Mouse (Mus musculus): ENCODE measurements around the gene Mgat4d.
"Not testable (repeated sequence)": the region's sequence is repeated elsewhere in the genome, so short reads cannot be mapped to it uniquely, and the experiment has no call there.

Mgat4d gene

DNA sequence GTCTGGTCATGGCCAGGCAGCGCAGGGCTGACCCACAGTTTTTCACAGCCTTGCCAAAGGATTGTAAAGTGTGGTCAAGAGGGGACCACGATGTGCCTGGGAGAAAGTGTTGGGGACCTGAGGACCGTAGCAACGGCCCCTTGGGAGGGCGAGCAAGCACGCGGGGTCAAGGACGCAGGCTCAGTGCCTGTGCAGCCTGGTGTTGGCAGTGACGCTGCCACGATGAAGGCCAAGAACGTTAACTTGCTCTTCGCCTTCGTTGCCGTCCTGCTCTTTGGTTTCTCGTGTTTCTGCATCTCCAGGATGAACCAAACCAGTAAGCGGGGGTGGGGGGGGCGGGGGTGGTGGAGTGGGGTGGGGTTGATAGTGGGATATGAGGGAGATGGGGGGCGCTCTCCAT, at the start of gene Mgat4d:
Gene Mgat4d, plus strand, starts transcription at position 209 of the 400 bp plus-strand sequence.
- DNase-seq (ENCODE audit: low spot score) = no peak

GRCm38 (mm10) chr8:83300135-83300534, 48.1 kb upstream of the Mgat4d start:
- DNase-seq (ENCODE audit: low spot score) = no peak

- no peak for DNase-seq (ENCODE audit: low spot score)
These were observed 43.3 kb upstream of the Mgat4d start for GRCm38 (mm10) chr8:83304946-83305345.

DNA sequence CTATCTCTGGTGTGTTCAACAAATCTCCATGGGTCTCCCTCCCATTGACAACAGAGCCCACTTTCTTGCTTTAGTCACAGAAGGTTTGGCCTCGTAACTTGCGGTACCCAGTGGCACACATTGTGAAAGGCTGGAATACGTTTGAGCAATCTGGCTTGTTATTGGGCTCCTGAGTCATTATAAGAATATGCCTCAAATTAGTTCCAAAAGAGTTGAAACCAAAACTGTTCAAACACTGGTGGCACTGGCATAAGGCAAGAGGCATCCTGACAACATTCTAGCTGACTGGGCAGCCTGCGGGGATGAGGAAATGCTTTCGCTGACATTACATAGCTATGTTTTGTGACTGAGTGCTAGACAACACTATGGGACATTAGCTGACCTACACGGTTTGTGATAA, 38.4 kb upstream of the Mgat4d start:
- DNase-seq (ENCODE audit: low spot score) = no peak

DNA sequence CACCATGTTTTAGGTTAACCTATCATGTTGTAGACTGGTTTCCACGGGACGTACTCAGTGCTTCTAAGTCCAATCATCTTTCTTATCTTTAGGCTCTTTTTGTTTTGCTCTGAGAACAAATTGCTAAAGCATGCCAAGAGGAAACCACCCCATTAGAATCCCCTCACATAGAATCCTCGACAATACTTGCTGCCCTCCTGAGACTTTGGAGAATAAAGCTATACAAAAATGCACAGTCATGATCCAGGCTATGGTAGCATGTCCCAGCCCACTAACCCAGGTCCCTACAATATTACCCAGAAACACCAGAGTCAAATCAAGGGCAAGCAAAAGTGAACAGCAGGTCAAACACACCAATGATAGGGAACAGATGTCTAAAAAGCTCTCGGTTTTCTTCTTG, 33.2 kb upstream of the Mgat4d start:
- DNase-seq (ENCODE audit: low spot score) = not testable (repeated sequence)

GRCm38 (mm10) chr8:83315691-83316090, 32.6 kb upstream of the Mgat4d start:
- no peak for DNase-seq (ENCODE audit: low spot score)

GRCm38 (mm10) chr8:83320543-83320942, 27.7 kb upstream of the Mgat4d start:
- no peak for DNase-seq (ENCODE audit: low spot score)

GRCm38 (mm10) chr8:83322374-83322773, 25.9 kb upstream of the Mgat4d start:
- DNase-seq (ENCODE audit: low spot score) = no peak

- DNase-seq (ENCODE audit: low spot score) = no peak
These were observed 25.2 kb upstream of the Mgat4d start for GRCm38 (mm10) chr8:83323056-83323455.

DNA sequence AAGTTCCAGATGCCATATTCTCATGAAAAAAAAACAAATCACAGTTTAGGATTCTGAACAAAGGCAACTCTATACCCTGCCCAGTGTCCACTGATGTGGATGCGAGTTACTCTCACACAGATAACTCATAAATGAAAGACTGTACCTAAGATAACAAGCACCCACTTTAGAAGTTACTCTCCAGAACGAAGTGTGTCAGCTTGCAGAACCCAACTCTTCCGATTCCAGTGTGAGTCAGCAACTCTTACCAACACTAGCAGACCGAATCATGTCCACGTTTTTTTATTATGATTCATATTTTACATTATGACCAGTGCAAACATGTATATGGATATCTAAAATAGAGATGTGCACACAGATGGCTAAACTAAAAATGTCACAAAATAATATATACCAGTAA, 20.4 kb upstream of the Mgat4d start:
- DNase-seq (ENCODE audit: low spot score) = no peak

DNA sequence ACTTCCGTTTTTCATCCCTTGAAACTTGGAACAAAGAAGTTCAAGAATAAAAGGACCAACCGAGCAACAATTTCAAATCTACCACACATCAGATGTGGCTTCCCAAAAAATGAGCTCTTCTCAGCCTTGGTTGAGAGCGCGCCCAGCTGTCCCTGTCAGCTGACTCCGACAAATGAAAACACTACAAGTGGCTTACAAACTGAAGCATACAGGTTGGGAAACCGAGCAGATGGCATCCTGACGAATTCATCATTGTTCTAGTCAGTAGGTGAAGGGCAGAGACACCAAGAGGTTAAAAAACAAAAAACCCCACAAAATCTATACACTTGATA, 16.7 kb upstream of the Mgat4d start:
- DNase-seq (ENCODE audit: low spot score) = no peak

DNA sequence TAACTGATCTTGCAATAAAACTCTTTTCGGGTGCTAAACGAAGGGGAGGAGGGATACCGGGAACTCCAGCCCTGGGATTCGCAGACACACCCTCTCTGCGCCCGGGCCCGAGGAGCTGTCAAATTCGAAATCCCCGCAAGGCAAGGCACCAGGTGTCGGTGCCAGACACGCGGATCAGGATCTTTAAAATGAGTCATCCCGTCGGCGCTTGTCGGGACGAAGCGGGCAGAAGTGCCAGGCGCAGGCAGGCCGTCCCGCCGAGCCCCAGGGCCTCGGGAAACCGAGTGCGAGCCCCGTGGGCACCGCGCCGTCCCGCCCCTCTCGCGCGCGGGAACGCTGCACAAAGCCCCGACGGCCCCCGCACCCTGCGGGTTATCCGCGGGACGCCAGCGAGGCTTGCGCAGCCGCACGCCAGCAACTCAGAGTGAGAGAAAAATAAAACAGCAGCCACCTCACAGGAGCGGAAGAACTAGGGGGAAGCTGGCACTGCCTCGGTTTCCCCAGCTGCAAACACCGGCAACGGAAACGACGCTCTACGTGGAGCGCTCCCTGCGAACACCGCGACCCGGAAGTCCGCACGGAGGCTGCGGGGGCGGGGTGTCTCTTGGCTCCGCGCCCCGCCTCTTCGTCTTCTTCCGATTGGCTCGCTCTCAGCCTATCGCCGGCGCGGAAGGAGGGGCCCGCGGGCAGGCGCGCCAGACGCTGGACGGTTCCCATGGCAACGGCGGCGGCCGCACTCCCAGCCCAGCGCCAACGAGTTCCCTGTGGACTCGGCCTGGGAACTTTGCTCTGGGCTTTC, 16.2 kb upstream of the Mgat4d start, which contains the start of gene Elmod2:
Gene Elmod2, minus strand, starts transcription at position 588 of the 799 bp plus-strand sequence.
- peak; percentile 92 for DNase-seq (ENCODE audit: low spot score)

DNA sequence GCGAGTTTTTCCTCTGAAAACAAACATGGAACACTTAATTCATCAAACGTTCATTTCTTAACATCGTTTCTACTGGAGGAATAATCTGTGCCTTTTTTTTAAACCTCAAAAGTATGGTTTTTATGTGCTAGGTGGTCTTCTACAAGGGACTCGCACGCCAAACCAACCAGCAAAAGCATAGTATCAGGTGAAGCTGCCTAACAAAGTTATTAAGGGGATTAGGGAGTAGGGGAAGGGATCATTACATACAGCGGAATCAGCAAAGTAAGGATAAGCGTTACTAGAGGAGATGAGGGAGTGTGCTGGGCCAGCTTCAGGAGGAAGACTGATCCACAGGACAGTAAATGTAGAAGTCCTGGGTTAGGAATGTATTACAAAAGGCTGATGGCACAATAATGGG, 15.4 kb upstream of the Mgat4d start:
- no peak for DNase-seq (ENCODE audit: low spot score)

DNA sequence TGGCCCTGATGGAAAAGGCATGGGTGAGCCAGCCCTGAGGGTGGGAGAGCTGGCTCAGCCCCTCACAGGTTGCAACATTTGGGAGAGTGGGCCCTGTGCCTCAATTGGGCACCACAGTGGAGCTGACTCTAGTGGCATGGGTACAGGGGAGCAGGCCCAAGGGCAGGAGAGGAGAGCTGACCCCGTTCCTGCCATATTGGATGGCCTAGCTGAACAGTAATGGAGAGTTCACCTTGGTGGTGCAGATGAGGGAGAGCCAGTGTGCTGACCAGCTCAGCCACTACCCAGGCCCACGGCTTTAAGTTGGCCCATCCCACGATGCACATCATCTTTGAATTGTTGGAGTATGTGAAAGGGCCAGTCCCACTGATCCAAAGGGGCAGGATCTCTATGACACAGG, 6.2 kb upstream of the Mgat4d start:
- no peak for DNase-seq (ENCODE audit: low spot score)

DNA sequence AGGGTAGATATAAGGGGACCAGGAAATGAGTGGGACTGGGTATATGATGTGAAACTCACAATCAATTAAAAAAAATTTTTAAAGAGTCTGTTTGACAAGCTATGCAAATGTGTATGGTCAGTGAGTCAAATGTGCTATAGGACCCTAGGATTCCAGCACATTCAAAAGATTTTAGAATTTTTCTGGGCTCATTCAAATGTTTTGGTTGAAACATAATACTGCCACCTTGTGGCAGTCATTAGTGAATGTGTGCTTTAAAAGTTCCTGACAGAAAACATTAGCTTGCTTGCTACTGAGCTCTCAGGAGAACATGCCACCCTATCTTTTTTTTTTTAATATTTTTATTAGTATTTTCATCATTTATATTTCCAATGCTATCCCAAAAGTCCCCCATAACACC, 5.6 kb upstream of the Mgat4d start:
- DNase-seq (ENCODE audit: low spot score) = no peak

DNA sequence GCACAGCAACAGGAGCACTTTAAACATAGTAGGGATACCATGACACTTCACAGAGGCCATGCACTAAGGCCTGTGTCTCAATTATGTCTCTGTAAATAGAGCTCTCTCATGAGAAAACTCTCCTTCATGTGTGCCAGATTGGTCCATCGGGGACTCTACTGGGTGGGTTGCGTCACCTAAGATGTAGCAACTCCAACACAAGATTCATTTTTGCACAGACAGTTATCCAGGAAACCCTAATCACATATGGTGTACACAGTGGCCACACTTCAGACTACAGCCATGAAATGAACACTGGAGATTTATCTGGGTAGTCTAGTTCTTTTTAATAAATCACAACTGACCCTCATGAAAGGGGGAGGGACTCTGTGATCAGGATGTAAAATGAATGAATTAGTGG, 3.0 kb downstream of the Mgat4d start:
- no peak for DNase-seq (ENCODE audit: low spot score)

DNA sequence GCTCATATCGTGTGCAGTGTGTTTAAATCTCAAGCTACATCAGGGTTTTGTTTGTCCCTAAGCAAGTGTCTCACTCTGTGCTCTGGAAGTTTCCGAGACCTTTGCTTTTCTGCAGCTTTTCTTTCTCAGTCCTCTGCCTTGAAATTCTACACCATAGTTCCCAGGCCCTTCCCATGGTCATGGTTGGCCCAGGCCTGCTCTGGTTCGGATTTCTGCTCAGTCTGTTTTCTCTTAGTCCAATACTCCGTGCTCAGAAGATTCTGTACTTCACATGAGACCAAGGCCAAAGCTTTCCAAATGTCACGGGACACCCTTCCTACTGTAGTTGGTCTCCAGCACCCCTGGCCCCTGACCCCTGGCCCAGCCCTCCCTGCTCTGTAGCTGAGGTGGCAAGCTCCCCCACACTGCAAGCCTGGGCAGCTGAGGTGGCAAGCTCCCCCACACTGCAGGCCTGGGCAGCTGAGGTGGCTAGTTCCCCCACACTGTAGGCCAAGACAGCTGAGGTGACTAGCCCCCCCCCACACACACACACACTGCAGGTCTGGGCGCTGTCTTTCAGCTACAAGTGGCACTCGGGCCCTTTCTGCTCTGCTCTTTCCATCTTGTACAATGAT, 15.0 kb downstream of the Mgat4d start:
- no peak for DNase-seq (ENCODE audit: low spot score)

- DNase-seq (ENCODE audit: low spot score) = no peak
These were observed 29.0 kb downstream of the Mgat4d start for GRCm38 (mm10) chr8:83377231-83377630.

DNA sequence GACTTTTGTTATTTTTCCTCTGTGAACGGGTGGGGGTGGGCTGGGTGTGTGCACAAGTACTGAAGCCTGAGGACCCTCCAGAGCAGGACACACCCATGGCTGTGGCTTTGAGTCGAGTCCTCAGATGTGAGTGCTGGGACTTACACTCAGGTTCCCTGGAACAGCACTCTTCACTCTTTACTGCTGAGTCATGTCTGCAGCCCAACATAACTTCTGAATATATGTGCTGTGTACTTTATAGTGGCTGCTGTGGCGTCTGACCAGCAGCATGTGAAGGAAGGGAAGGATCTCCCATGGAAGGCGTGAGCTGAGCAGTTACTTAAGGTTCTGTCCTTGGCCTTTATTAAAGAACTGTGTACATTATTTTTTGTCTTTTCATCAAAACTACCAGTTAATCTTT, 31.9 kb downstream of the Mgat4d start:
- no peak for DNase-seq (ENCODE audit: low spot score)

- DNase-seq (ENCODE audit: low spot score) = no peak
These were observed 32.7 kb downstream of the Mgat4d start for GRCm38 (mm10) chr8:83381016-83381415.

DNA sequence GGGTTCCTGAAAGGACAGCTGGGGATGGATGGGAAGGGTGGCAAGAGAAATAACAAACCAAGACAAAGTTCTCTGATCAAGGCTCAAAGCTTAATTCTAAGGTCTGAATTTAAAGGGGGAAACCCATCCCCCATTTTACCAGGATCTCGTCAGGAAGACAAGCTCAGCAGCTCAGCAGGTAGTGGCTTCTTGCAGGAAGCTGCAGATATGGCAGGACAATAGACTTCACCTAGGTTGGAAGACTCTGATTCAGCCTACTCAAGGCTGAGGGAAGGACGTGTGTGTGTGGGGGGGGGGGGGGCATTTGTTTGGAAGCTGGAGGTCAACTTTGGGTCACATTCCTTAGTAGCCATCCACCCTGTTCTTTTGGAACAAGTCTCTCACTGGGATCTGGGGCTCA, 34.6 kb downstream of the Mgat4d start:
- DNase-seq (ENCODE audit: low spot score) = no peak

DNA sequence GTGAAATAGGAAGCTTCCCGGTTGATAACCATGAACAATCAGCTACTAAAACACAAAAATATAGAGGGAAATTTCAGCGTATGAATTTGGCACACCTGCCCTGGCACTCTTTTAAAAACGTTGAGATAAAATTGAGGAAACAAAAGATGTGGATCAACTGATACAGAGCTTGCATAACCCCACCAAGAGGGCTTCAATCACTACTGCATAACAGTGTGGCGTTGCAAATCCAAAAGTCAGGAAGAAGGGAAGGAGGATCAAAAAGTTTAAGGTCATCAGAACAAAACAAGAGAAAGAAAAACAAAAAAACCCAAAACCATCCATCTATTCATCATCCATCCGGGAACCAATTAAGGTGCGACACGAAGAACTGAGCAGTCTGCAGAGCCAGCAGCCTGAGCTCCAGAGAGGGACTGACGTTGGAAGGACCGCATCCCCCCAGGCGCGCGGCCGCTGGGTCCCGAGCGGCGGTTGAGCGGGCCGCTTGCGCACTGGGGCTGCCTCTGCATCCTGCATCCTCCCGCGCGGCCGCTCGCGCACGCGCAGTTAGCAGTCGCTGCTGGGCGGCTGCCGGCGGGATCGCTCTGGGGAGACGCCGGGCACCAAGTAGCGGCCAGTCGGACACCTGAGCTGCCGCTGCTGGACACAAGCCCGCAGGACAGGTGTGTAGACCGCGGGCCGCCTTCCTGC, 41.2 kb downstream of the Mgat4d start, which contains the start of gene Clgn:
Gene Clgn, plus strand, starts transcription at position 552 of the 690 bp plus-strand sequence.
- no peak for DNase-seq (ENCODE audit: low spot score)

All from spleen, adult 12 weeks (tissue).